Mouse (Mus musculus): Measurements from ENCODE around the gene Mfsd6. TPM values are rescaled to one million over a fixed set of nuclear protein-coding genes. Genes with fewer than 3 reads are reported as not detected.

Gene Mfsd6
- polyA plus RNA-seq, 1 experiment from 2014 or later, result 4.3 TPM

DNA sequence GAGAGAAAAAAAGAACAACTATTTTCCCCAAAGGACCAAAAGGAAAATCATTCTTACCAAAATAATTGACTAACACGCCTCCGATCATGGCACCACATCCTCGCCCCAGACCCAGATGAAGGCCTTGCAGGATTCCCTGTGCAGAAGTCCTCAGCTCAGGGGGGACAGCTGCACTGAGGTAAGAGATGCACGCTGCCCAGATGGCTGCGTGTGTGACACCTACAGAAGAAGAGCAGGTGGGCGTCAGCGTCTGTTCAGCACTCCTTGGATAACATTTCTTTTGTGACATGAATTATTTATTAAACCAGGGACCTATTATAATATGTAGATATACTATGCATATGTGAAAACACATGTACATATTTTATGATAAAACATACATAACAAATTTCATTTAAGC is 64.0 kb downstream of the Mfsd6 start:
- H3K27me3 ChIP-seq (replicated peaks), result no peaks in the 10 kb centered on the region
- H3K9ac ChIP-seq, result no peak overlapping the region
- no peak for ATAC-seq (ENCODE audit: insufficient number of reproducible peaks, low FRiP score)
- H3K4me2 ChIP-seq, result no peak overlapping the region
- no peak overlapping the region for H3K4me3 ChIP-seq
- H3K9me3 ChIP-seq (replicated peaks), result 0 out of 2 replicates have a peak, but pooled peaks cover 2% of the 10 kb centered on the region
- H3K4me1 ChIP-seq (replicated peaks), result no peaks in the 10 kb centered on the region
- H3K36me3 ChIP-seq, result peaks cover 16% of the 10 kb centered on the region
- H3K27ac ChIP-seq (ENCODE audit: poor library complexity, severe bottlenecking), result no peak overlapping the region
- 88% methylated on average over 7 of the region's 7 CpGs for WGBS

DNA sequence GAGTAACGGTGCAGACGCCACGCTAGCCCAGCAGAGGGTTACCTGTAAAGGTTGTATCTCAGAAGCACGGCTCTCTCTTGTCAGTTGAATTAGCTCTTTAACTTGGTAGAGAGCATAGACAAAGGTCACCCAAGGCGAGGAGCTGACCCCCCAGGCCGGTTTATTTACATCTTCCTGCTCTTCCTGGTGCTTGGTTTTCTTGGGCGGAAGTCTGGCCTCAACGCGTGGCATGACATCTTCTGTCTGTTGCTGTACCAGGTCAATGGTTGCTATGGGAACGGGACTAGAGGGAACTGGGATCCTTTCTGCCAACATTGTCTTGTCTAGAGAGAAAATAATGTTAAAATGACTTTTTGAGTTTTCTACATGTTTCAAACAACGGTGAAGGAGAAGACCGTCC is 66.5 kb downstream of the Mfsd6 start:
- no peak overlapping the region for H3K4me3 ChIP-seq
- no peaks in the 10 kb centered on the region for H3K27me3 ChIP-seq (replicated peaks)
- WGBS, result 80% methylated on average over 12 of the region's 12 CpGs
- H3K9me3 ChIP-seq (replicated peaks), result 0 out of 2 replicates have a peak, but pooled peaks cover 2% of the 10 kb centered on the region
- ATAC-seq (ENCODE audit: insufficient number of reproducible peaks, low FRiP score), result no peak
- H3K9ac ChIP-seq, result no peak overlapping the region
- peaks cover 20% of the 10 kb centered on the region for H3K36me3 ChIP-seq
- no peak overlapping the region for H3K27ac ChIP-seq (ENCODE audit: poor library complexity, severe bottlenecking)
- H3K4me1 ChIP-seq (replicated peaks), result no peaks in the 10 kb centered on the region
- no peak overlapping the region for H3K4me2 ChIP-seq

DNA sequence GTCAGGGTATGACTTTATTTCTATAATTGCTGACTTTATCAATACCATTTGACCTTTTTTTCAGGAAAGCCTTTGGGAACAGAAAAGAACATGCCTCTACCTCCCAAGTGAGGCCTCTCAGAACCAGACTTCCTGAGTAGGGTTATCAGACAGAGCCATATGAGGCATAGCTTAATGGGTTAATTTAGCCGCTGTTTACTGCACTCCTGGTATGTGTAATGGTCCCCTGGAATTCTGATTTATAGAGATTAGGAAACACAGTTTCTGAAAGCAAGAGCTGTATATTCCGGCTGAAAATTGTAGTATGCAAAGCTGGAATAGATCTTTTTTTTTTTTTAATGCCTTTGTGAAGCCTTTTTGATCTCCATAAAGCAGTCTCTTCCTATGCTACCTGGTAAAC is 67.0 kb downstream of the Mfsd6 start:
- 0 out of 2 replicates have a peak, but pooled peaks cover 2% of the 10 kb centered on the region for H3K9me3 ChIP-seq (replicated peaks)
- ATAC-seq (ENCODE audit: insufficient number of reproducible peaks, low FRiP score), result no peak
- no peak overlapping the region for H3K4me2 ChIP-seq
- no peaks in the 10 kb centered on the region for H3K4me1 ChIP-seq (replicated peaks)
- H3K27ac ChIP-seq (ENCODE audit: poor library complexity, severe bottlenecking), result no peak overlapping the region
- no peaks in the 10 kb centered on the region for H3K27me3 ChIP-seq (replicated peaks)
- peaks cover 20% of the 10 kb centered on the region for H3K36me3 ChIP-seq
- H3K9ac ChIP-seq, result no peak overlapping the region
- no peak overlapping the region for H3K4me3 ChIP-seq
- 53% methylated on average over 2 of the region's 2 CpGs for WGBS

DNA sequence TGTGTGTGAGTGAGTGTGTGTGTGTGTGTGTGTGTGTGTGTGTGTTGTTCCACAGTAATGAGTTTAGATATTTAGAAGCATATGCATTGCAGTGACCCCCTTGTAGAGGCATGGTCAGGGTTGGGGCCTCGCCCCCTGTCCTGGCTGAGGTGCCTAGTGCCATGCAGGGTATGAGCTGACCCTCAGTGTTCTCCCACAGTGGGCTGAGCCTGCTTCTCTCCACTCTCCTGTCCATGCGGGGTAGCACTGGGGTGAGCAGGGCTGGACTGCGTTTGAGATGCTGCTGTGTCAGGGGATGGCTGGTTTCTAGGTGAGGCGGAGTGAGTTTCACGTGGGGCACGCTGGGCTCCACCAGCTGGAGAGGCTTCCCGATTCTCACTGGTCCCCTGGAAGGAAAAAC is 69.1 kb downstream of the Mfsd6 start:
- no peak overlapping the region for H3K27ac ChIP-seq (ENCODE audit: poor library complexity, severe bottlenecking)
- H3K27me3 ChIP-seq (replicated peaks), result no peaks in the 10 kb centered on the region
- peaks cover 20% of the 10 kb centered on the region for H3K36me3 ChIP-seq
- peaks cover 4% of the 10 kb centered on the region; the same call in 1 of the 2 replicates for H3K4me1 ChIP-seq (replicated peaks)
- H3K4me2 ChIP-seq, result no peak overlapping the region
- 83% methylated on average over 7 of the region's 7 CpGs for WGBS
- ATAC-seq (ENCODE audit: insufficient number of reproducible peaks, low FRiP score), result no peak
- no peak overlapping the region for H3K9ac ChIP-seq
- H3K9me3 ChIP-seq (replicated peaks), result no peaks in the 10 kb centered on the region
- no peak overlapping the region for H3K4me3 ChIP-seq

DNA sequence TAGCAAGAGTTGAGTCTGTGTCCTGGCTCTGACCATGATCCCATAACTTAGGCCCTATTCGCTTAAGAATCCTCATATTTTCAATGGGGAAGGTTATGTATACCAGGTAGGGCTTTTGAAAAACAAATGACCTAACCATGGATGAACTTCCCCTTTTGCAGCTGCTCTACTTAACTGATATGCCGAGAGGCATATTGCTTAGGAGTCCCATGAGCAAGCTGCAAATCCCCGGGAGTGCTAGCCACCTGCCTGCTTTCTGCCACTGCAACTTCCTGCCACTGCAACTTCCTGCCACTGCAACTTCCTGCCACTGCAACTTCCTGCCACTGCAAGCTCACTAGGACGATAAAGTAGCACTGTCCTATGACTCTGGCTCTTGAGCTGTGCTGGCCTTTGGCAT is 72.1 kb downstream of the Mfsd6 start:
- Histone ChIP-seq H3K4me2 (no peak overlapping the region), H3K4me1 (replicated peaks) (peaks cover 19% of the 10 kb centered on the region), H3K9me3 (replicated peaks) (no peaks in the 10 kb centered on the region), H3K27me3 (replicated peaks) (no peaks in the 10 kb centered on the region), H3K36me3 (peaks cover 10% of the 10 kb centered on the region), H3K4me3 (no peak overlapping the region), H3K27ac (ENCODE audit: poor library complexity, severe bottlenecking) (no peak overlapping the region), H3K9ac (no peak overlapping the region)
- WGBS, result 65% methylated on average over 4 of the region's 4 CpGs
- no peak for ATAC-seq (ENCODE audit: insufficient number of reproducible peaks, low FRiP score)

DNA sequence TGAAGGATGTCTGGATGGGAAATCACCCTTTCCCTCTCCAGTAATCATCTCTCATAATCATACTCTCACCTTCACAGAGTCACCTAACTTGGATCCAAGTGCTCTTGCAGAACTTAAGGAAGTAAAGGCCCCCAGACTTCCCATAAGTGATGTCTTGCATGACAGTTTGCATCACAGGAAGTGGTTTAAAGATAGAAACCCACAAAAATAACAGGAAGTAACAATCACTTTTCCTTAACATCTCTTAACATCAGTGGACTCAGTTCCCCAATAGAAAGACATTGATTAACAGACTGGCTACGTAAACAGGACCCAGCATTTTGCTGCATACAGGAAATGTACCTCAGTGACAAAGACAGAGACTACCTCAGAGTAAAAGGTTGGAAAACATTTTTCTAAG is 73.9 kb downstream of the Mfsd6 start:
- Histone ChIP-seq H3K9me3 (replicated peaks) (no peaks in the 10 kb centered on the region), H3K9ac (no peak overlapping the region), H3K27me3 (replicated peaks) (no peaks in the 10 kb centered on the region), H3K4me2 (no peak overlapping the region), H3K27ac (ENCODE audit: poor library complexity, severe bottlenecking) (peak overlapping the region; percentile 58), H3K4me3 (no peak overlapping the region), H3K36me3 (peaks cover 20% of the 10 kb centered on the region), H3K4me1 (replicated peaks) (peaks cover 19% of the 10 kb centered on the region)
- no peak for ATAC-seq (ENCODE audit: insufficient number of reproducible peaks, low FRiP score)
- 69% methylated on average over 1 of the region's 1 CpGs for WGBS

DNA sequence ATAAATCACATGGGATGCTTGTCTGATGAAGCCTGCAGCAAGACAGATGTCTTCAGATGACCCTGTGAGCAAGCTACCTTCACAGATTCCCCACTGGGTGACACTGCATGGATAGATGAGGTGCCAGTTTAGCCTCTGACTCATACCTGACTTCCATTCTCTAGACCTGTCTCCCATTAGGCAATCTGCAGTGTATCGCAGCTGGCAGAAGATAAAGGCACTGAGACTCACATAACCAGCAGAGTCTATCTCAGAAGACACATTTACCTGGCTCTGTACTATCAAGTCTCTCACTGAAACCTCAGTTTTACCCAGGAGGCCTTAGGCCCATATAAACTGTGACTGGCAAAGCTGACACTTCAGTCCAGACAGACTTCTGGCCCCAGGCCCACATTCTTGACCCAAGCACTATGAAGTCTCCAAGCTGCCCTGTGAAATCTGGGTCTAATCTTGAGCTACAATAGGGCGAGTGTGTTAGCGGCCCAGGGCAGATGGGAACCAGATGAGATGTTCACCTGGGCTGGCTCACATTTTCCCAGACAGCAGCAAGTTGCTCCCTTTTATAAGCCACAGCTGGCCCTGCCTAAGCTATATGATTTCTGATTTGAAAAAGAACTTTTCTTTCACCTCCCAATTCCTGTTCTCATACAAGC is 74.5 kb downstream of the Mfsd6 start:
- Histone ChIP-seq H3K9ac (no peak overlapping the region), H3K4me3 (no peak overlapping the region)
- 50% methylated on average over 3 of the region's 3 CpGs for WGBS

DNA sequence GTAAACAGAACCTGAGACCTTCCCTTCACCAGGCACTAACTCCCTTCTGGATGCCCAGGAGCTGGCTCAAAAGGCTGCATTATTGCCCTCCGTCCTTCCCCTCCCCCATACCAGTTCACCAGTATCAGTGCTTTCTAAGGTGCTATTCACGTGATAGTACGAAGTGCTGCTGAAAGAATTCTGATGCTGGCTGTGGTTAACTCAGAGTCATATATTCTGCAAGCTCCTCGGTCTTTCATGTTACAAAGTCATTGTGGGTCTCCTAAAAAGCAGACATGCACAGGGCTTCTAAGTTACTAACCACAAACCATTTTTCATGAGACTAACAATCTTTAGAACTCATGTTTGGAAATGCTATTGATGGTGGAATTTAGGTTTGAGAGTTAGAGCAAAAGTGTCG is 77.2 kb downstream of the Mfsd6 start:
- Histone ChIP-seq H3K4me2 (no peak overlapping the region), H3K9me3 (replicated peaks) (no peaks in the 10 kb centered on the region), H3K36me3 (peaks cover 30% of the 10 kb centered on the region), H3K4me3 (no peak overlapping the region), H3K4me1 (replicated peaks) (peaks cover 19% of the 10 kb centered on the region), H3K27me3 (replicated peaks) (no peaks in the 10 kb centered on the region), H3K27ac (ENCODE audit: poor library complexity, severe bottlenecking) (no peak overlapping the region), H3K9ac (no peak overlapping the region)
- ATAC-seq (ENCODE audit: insufficient number of reproducible peaks, low FRiP score), result no peak
- WGBS, result 68% methylated on average over 5 of the region's 5 CpGs

More for the DNA sequence above, 74.5 kb downstream of the Mfsd6 start:
- no peak overlapping the region for H3K4me2 ChIP-seq
- H3K27ac ChIP-seq (ENCODE audit: poor library complexity, severe bottlenecking), result peak overlapping the region; percentile 58
- H3K9me3 ChIP-seq (replicated peaks), result no peaks in the 10 kb centered on the region
- H3K36me3 ChIP-seq, result peaks cover 15% of the 10 kb centered on the region
- ATAC-seq (ENCODE audit: insufficient number of reproducible peaks, low FRiP score), result no peak
- H3K4me1 ChIP-seq (replicated peaks), result peaks cover 19% of the 10 kb centered on the region
- H3K27me3 ChIP-seq (replicated peaks), result no peaks in the 10 kb centered on the region

DNA sequence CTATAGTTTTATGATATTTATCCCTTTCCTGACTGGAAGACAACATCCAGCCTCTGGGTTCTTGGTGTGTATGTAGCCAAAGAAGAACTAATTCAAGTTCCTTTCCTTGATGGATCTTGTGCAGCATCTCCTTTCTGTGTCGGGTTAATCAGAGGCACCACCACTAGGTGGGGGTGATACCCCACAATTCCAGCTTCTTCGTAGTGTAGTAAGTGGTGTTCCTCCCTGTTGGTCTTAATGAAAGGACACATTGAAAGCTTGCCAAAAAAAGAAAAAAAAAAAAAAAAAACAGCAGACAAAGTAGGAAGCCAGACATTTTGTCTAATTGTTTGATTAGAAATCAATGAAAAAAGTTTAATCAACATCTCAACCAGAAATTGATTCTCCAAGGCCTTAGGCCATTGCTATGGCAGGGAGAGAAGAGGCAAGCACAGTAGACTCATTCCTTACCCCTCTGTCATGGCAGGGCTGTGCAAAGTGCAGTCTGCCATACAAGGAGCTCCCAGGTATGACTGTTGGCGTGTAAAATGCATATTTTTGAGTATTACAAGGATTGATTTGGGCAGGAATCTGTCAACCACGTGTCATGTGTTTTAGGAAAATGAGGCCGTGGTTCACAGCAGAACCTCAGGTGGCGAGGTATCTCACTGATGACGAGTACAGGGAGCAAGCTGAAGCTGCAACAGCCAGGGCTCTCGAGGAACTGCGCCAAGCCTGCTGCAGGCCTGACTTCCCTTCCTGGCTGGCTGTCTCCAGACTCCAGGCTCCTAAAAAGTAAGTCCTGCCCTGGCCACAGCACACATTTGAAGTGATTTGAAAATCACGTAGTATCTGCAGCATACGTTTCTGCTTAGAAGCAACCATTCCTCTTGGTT is 78.9 kb downstream of the Mfsd6 start:
- Histone ChIP-seq H3K4me3 (no peak overlapping the region), H3K36me3 (peaks cover 30% of the 10 kb centered on the region), H3K4me1 (replicated peaks) (peaks cover 17% of the 10 kb centered on the region), H3K4me2 (no peak overlapping the region), H3K9me3 (replicated peaks) (no peaks in the 10 kb centered on the region), H3K9ac (no peak overlapping the region), H3K27me3 (replicated peaks) (no peaks in the 10 kb centered on the region), H3K27ac (ENCODE audit: poor library complexity, severe bottlenecking) (no peak overlapping the region; the same call in 1 of the 2 replicates)
- WGBS, result 72% methylated on average over 11 of the region's 11 CpGs
- ATAC-seq (ENCODE audit: insufficient number of reproducible peaks, low FRiP score), result no peak

DNA sequence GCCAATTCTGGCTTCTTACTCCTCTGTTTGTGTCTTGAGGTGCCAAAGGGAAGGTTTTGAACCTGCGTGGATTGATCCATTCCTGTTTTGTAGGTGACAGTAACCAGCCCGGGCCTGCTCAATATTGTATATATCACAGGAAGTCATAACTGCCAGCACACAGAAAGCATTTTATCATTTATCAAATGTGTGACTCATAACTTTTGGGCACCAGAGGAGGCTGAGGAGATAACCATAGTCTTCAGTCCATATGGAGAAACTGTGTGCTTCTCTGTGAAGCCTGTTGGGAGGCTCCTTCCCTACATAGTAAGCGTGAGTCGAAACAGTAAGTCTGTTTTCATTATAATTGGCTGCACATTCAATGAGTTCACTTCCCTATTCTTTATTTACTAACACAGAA is 86.5 kb downstream of the Mfsd6 start:
- no peaks in the 10 kb centered on the region for H3K9me3 ChIP-seq (replicated peaks)
- H3K36me3 ChIP-seq, result peaks cover 41% of the 10 kb centered on the region
- no peak overlapping the region for H3K4me3 ChIP-seq
- whole genome bisulfite sequencing, result 78% methylated on average over 4 of the region's 4 CpGs
- no peak overlapping the region for H3K4me2 ChIP-seq
- no peak overlapping the region for H3K9ac ChIP-seq
- H3K4me1 ChIP-seq (replicated peaks), result peaks cover 7% of the 10 kb centered on the region
- no peaks in the 10 kb centered on the region for H3K27me3 ChIP-seq (replicated peaks)
- no peak overlapping the region for H3K27ac ChIP-seq (ENCODE audit: poor library complexity, severe bottlenecking)
- ATAC-seq (ENCODE audit: insufficient number of reproducible peaks, low FRiP score), result no peak

DNA sequence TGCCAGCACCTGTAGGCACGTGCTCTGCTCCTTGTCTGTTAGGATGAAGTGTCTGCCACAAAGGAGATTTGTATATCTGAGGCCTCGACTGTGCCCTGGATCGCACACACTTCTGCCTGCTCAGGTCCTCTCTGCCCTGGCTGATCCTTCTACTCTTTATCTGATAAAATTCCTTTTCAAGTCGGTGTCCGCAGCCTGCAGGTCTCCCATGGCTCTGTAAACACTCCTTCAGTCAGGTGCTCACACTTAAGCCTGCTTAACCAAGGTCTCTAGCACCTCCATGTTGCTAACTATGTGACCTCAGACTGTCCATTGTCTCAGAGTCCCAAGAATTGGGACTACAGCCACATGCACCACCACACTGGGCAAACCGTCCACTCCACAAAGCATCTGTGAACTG is 87.0 kb downstream of the Mfsd6 start:
- Histone ChIP-seq H3K4me2 (no peak overlapping the region), H3K27ac (ENCODE audit: poor library complexity, severe bottlenecking) (no peak overlapping the region), H3K36me3 (peaks cover 39% of the 10 kb centered on the region), H3K4me1 (replicated peaks) (peaks cover 7% of the 10 kb centered on the region), H3K9ac (no peak overlapping the region), H3K27me3 (replicated peaks) (no peaks in the 10 kb centered on the region), H3K9me3 (replicated peaks) (no peaks in the 10 kb centered on the region), H3K4me3 (no peak overlapping the region)
- WGBS, result 46% methylated on average over 6 of the region's 6 CpGs
- ATAC-seq (ENCODE audit: insufficient number of reproducible peaks, low FRiP score), result no peak; the same call in 1 of the 2 replicates

All from heart, embryonic 12.5 days (tissue).